Mouse (Mus musculus): ENCODE results near the gene Myo18a.

GRCm38 (mm10) chr11:77913505-77913904 lies 150.5 kb downstream of the Myo18a start:
- no peak for TF ChIP-seq CHD2 (IDR thresholded peaks at IDR 0.05; ENCODE audit: low read depth, low read length)
- no peak for TF ChIP-seq HCFC1 (IDR thresholded peaks at IDR 0.05; ENCODE audit: borderline replicate concordance, insufficient read depth, low read length)
- no peak for TF ChIP-seq ZC3H11A (IDR thresholded peaks at IDR 0.05; ENCODE audit: borderline replicate concordance, low read depth, low read length)
- TF ChIP-seq ZNF384 (IDR thresholded peaks at IDR 0.05; ENCODE audit: low read depth, low read length) = no peak

Measured in ES-E14 (cell line).